Mouse (Mus musculus) right cerebral cortex, postnatal 10 days (tissue): Measurements from ENCODE around the gene Cmss1.

Experiments
- DNase-seq, 2 experiments: peaks; one replicate each; pipeline ENCODE4 v3.0.0; 2021; ENCODE audit warnings: low spot score in 2 of 2

Cmss1 gene

GRCm38 (mm10) chr16:57515636-57516035 is 91.0 kb downstream of the Cmss1 start:
- DNase-seq, result no peak

GRCm38 (mm10) chr16:57514371-57514770 is 92.3 kb downstream of the Cmss1 start:
- no peak for DNase-seq

- DNase-seq, result no peak
These were observed 93.1 kb downstream of the Cmss1 start for GRCm38 (mm10) chr16:57513562-57513961.

- DNase-seq, result no peak
These were observed 97.6 kb downstream of the Cmss1 start for GRCm38 (mm10) chr16:57509099-57509498.

- no peak for DNase-seq
These were observed 98.3 kb downstream of the Cmss1 start for GRCm38 (mm10) chr16:57508351-57508750.

GRCm38 (mm10) chr16:57506133-57506532 is 100.5 kb downstream of the Cmss1 start:
- DNase-seq, result no peak

- DNase-seq, result no peak
These were observed 101.9 kb downstream of the Cmss1 start for GRCm38 (mm10) chr16:57504728-57505127.

- no peak for DNase-seq
These were observed 103.9 kb downstream of the Cmss1 start for GRCm38 (mm10) chr16:57502761-57503160.

GRCm38 (mm10) chr16:57502230-57502629 is 104.4 kb downstream of the Cmss1 start:
- no peak for DNase-seq

GRCm38 (mm10) chr16:57500851-57501250 is 105.8 kb downstream of the Cmss1 start:
- DNase-seq, result no peak

- DNase-seq, result peak; percentile 44 to 61
These were observed 110.1 kb downstream of the Cmss1 start for GRCm38 (mm10) chr16:57496437-57497173.

- no peak for DNase-seq
These were observed 111.0 kb downstream of the Cmss1 start for GRCm38 (mm10) chr16:57495476-57496203.

GRCm38 (mm10) chr16:57491853-57492252 is 114.8 kb downstream of the Cmss1 start:
- no peak for DNase-seq

GRCm38 (mm10) chr16:57490691-57491090 is 116.0 kb downstream of the Cmss1 start:
- DNase-seq, result no peak

- DNase-seq, result no peak
These were observed 118.0 kb downstream of the Cmss1 start for GRCm38 (mm10) chr16:57488661-57489060.

- no peak for DNase-seq
These were observed 120.4 kb downstream of the Cmss1 start for GRCm38 (mm10) chr16:57486266-57486665.

GRCm38 (mm10) chr16:57485265-57485664 is 121.4 kb downstream of the Cmss1 start:
- DNase-seq, result no peak

GRCm38 (mm10) chr16:57484043-57484795 is 122.4 kb downstream of the Cmss1 start:
- DNase-seq, result no peak

- DNase-seq, result no peak
These were observed 123.2 kb downstream of the Cmss1 start for GRCm38 (mm10) chr16:57483503-57483902.

GRCm38 (mm10) chr16:57482911-57483310 is 123.8 kb downstream of the Cmss1 start:
- DNase-seq, result no peak

- no peak for DNase-seq
These were observed 124.4 kb downstream of the Cmss1 start for GRCm38 (mm10) chr16:57482264-57482663.

- no peak for DNase-seq
These were observed 126.9 kb downstream of the Cmss1 start for GRCm38 (mm10) chr16:57479776-57480175.
